Mouse (Mus musculus) layer of hippocampus, postnatal 25 days (tissue): ENCODE results near the gene Lgi1. TPM values are rescaled to one million over a fixed set of nuclear protein-coding genes. Genes with fewer than 3 reads are reported as not detected.

Source experiments
- DNase-seq, 2 experiments: peaks; one replicate each; pipeline ENCODE4 v3.0.0; 2022; ENCODE audit warnings: mixed read lengths in 2 of 2, low spot score in 1 of 2; ENCODE audit errors: extremely low spot score in 1 of 2
- total RNA-seq, 2 experiments: library from RNA; stranded (reverse); gene quantifications; 2 replicates each; pipeline ENCODE4 v1.2.3; 2021

Lgi1 gene
- total RNA-seq: 100 to 1,000 TPM; 181 to 207 TPM

GRCm38 (mm10) chr19:38264505-38265500 is at the start of gene Lgi1:
TSS of gene Lgi1 (plus strand) at chr19:38264536.
- peak; percentile 48 for DNase-seq

DNA sequence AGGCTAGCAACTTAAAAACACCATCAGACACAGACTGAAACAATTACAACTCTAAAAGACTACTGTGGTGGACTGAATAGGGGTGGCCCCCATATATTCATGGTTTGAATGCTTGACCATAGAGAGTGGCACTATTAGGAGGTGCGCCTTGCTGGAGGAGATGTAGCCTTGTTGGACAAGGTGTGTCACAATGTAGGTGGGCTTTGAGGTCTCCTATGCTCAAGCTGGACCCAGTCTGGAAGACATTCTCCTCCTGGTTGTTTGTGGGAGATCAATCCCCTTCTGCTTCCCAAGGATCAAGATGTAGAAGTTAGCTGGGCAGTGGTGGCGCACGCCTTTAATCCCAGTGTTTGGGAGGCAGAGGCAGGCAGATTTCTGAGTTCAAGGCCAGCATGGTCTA is 46.6 kb upstream of the Lgi1 start:
- no peak for DNase-seq

DNA sequence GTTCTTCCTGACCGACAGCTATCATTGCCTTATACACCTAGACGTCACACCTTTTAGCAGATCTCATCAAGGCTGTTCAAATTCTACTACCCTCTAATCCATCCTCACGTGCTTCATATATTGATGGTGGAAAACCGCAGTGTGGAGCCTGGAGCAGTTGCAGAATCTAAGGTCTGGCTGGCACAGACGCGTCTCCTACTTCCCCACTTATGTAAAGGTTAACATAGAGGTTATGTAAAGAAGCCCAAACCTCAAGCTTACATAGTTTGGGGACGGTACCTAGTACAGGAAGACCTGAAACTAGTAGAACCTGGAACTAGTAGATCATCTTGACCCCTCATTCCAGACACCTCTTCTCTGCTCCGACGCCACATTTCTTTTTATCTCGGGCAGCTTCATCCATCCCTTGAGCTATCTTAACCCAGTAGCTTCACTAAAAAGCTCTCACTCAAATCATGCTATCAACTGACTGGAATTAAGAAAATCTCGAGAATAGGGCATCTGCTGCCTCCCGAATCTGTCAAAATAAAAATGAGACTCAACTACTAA is 40.9 kb upstream of the Lgi1 start:
- no peak for DNase-seq

DNA sequence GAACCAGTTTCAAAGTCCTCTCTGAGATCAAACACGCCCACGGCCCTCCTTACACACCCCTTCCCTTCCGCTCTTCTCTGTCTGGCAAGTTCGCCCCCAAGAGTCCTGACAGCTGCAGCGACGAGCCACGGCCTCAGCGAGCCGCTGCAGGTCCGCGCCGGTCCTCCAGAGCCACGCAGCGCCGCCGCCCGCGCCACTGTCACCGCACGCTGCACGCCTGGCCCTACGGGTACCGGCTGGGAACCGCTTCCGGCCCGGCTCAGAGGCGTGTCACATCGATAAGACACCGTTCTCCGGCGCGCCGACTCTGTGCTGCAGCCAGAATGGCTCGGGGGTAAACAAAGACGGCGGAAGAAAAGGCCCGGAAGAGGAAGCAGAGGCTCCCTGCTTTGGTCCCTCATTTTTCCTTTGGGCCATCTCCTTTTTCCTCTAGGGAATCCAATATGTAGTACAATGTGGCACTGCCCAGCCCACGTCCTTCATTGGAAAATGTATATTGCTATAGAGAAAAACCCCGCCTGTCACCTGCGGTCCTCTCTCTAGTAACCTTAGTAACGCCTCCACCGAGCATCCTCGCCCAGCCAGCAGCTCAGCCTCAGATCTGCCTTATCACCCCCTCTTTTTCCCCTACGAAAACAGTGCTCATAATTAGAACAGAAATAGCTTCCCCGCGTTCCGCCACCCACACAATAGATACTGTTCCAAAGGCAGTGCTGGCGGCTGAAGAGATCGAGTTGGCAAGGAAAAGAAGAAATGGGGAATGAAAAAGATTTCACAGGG is 40.2 kb upstream of the Lgi1 start, which contains the start of gene Fra10ac1:
Gene Fra10ac1, minus strand, starts transcription at position 252 of the 780 bp plus-strand sequence.
- peak; percentile 91 to 98 for DNase-seq

- no peak for DNase-seq
Measured at GRCm38 (mm10) chr19:38224685-38225060, 39.7 kb upstream of the Lgi1 start.

GRCm38 (mm10) chr19:38228699-38229098 is 35.6 kb upstream of the Lgi1 start:
- DNase-seq: no peak

DNA sequence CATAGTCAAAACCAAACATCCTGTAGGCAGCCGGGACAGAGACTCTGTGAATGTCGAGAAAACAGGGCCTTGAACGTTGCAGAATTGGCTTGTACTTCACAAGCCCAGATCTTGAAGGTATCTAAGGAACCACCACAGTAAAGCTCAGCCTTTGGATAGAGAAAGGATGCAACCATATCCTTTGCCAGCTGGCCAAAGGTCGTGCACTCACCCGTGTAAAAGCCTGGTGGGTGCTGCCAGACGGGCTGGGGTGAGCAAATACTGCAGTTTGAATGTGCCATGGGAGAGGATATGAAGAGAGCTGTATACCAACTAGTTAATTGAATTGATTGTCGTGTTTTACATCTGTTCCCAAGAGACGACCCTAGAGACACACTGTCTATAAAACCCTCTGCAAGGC is 32.2 kb upstream of the Lgi1 start:
- DNase-seq: no peak

GRCm38 (mm10) chr19:38232516-38232915 is 31.8 kb upstream of the Lgi1 start:
- no peak for DNase-seq

GRCm38 (mm10) chr19:38236526-38236925 is 27.8 kb upstream of the Lgi1 start:
- no peak for DNase-seq

GRCm38 (mm10) chr19:38237834-38238212 is 26.5 kb upstream of the Lgi1 start:
- DNase-seq: no peak

DNA sequence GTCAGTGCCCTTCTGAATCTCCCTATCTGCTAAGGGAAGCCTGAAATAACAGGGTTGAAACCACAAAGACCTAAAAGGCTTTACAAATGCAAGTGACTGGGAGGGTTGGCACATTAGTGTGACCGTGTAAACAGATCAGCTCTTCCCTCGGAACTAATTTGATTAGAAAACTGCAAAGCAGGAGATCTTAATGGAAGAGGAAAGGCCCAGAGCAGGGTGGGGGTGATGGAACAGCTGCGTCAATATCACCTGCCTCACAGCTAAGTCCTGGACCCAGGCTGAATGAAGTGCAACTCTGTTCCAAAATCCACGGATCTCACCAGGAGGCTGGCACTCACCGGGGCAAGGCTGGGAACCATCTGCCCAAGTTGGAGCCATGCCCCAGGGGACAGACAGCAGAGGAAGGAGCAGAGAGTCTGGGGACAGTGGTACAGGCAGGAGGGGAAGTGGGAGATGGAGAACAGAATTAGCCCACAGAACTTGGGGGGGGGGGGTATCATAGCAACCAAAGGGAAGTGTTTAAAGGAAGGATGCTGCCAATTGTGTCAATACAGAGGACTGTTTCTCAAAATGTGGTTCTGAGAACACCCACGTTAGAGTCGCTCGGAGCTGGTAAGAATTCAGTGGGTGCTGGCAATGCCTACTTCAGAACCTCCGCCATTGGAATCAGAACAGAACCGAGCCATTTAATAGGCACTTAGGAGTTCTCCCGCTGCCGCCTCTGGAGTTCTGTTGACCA is 26.0 kb upstream of the Lgi1 start:
- peak; percentile 63 to 72 for DNase-seq

DNA sequence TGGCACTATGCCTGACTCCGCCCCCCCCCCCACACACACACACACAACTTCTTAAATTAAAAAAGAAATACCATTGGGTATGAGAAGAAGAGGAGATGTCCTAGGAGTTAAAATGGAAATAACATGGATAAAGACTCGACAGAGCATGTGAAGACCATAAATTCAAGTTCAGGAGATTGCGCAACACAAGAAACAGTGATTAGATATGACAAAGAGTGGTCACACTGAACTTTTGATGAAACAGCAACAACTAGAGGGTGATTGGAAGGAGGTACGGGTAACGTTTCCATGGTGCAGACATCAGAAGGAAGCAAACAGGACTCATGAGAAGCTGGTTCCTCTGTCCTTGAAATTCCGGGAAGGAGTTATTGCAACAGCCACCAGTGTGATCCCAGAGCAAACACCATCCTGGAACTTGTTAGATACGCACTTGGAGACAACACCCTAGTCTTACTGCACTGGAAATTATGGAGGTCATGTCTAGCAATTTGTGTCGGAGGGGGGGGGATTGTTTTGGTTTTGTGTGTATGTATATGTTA is 22.0 kb upstream of the Lgi1 start:
- no peak for DNase-seq

- DNase-seq: no peak
Measured at GRCm38 (mm10) chr19:38244748-38245147, 19.6 kb upstream of the Lgi1 start.

DNA sequence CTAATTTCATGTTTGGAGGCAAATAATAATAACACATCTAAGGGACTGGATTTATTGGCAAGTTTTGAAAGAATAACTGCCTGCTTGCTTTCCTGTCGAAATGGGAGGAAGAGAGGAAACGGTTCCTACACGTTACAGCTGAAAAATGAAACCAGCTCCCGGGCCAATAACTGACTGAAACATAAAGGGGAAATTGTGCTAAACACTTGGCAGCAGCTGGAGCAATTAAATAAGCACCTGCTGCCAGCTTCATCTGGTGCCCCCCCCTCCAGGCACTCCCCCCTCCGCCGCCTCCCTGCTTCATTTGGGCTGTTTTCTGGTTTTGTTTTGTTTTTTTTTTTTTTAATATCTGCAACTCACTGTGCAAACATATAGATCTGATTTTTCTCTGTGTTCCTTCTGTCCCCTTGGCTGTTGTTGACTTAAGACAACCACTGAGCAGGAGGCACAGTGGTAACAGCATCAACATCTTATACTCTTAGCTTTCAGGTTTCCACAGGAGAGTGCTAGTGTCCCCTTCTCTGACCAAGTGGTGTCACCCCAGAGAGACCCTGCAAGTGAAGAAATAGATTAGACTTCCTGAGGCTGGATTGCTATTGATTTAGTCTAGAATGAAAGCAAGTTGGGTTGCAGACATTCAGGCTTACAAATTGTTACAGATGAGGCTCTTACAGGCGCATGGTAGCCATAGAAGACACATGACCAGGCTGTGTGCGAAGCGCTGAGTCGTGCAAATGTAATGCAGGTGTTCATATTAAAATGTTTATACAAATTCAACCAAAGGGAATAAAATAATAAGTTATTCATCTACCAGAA is 18.8 kb upstream of the Lgi1 start:
- DNase-seq: no peak

DNA sequence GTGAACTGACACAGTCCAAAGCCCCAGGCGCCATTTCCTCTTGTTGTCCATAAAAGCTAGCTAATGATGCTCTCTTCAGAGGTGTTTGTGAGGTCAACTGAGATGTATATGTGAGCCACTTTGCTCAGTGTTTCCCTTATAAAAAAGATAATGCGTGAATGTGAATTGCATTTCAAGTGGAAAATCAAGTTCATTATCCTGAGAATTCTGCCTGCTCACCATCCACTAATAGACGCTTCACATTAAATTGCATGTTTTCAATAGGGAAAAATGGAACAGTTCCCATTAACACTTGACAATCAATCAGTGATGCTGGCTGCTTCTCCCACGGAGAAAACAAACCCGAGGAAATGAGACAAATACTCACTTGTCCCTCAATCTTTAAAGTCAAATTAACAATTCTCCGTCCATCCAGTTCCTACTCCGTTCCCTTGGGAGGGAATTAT is 18.1 kb upstream of the Lgi1 start:
- DNase-seq: no peak

- DNase-seq: no peak
Measured at GRCm38 (mm10) chr19:38249627-38250026, 14.7 kb upstream of the Lgi1 start.

DNA sequence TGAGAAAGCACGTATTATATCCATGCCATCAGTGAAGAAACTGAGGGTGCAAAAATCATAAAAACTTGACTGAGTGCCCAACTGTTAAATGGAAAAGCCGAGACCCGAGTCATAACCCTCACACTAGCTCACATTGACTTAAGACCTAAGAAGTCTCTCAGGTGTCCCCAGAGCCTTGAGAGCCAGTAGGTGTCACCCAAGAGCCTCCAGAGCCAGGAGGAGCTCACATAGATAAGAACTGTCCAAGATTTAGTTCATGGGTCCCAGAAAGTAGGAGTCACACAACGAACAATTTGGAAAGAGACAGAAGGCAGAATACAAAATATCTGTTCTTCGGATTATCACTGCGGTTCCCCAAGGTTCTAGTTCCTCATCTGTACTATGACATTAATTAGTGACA is 10.5 kb upstream of the Lgi1 start:
- DNase-seq: peak in 1 of 2 experiments; percentile 53

DNA sequence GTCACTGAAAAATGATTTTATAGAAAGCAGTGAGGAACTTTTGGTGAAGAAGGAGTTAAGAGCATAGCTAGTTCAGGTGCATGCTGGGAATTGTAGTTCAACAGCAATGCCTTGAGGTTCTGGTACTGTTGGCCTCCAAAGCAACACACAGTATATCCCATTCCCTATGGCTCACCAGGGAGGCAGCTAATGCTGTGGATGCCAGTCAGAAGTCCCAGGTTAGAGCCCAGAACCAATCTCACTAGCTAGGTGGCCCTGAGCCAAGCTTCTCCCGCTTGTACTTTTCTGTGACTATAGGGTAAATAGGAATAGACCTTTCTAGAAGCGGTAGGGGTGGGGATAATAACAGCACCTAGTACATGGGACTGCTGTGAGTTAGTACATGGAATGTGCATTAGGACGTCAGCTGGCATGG is 5.7 kb upstream of the Lgi1 start:
- DNase-seq: peak in 1 of 2 experiments; percentile 40

DNA sequence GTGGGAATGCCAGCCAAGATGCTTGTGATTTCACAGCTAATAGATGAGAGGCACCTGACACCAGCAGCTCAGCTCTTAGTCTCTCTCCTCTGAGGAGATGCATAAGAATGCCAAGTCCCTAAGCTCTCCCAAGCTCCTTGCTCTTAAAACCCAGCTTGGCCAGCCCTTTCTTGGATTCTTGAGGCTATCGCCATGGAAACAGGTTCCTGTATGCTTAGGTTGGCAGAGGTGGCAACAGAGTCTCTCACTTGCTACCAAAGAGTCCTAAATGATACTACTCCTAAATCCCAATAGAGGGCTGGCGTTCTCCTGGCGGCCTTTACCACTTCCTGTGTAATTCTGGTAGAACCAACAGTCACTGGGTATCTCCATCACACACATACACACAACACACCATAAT is 4.9 kb upstream of the Lgi1 start:
- no peak for DNase-seq
